23 mouse cellular contexts compared by ENCODE assay signal in genomic region chr10:28387563-28388222, GRCm38 (mm10).
DNase-seq lines count a peak whose midpoint lies in the region; ATAC-seq and TF ChIP-seq lines count a peak whose summit lies in the region.
"Had no signal": no experiment of that assay in that cellular context is flagged by ENCODE, and none has a peak within 500 bp of the region (broad histone marks: within the 10 kb centered on the region; RNA-seq: fewer than 3 reads in every experiment).

No protein-coding gene starts in this region.

- H3K4me2 ChIP-seq in intestine, embryonic 15.5 days (replicated peaks), result peak overlapping the region; percentile 36
- H3K4me2 ChIP-seq in intestine, embryonic 16.5 days (ENCODE audit: low read depth, low read length), result peak overlapping the region; percentile 40
- peak overlapping the region; percentile 8; the same call in 1 of the 2 replicates for H3K4me2 ChIP-seq in kidney, embryonic 16.5 days (replicated peaks; ENCODE audit: low read depth, low read length)
- H3K4me2 ChIP-seq in liver, embryonic 16.5 days (ENCODE audit: low read depth, low read length), result peak overlapping the region; percentile 37
- H3K4me2 ChIP-seq in hindbrain, postnatal 0 days (ENCODE audit: low read depth, low read length), result no peak overlapping the region
- H3K4me2 ChIP-seq: heart, embryonic 13.5 days; hindbrain, embryonic 14.5 days; limb, embryonic 13.5 days; lung, embryonic 15.5 days; neural tube, embryonic 12.5 days had no signal

- H3K27ac ChIP-seq in intestine, embryonic 15.5 days, result no peak overlapping the region
- peak overlapping the region; percentile 48; the same call in 1 of the 2 replicates for H3K27ac ChIP-seq in intestine, embryonic 16.5 days (ENCODE audit: low read length)
- H3K27ac ChIP-seq in kidney, embryonic 16.5 days (ENCODE audit: low read length), result no peak overlapping the region
- H3K27ac ChIP-seq in liver, embryonic 16.5 days (ENCODE audit: low read length), result peak overlapping the region; percentile 33; the same call in 1 of the 2 replicates
- no peak overlapping the region for H3K27ac ChIP-seq in hindbrain, postnatal 0 days
- H3K27ac ChIP-seq: embryonic facial prominence, embryonic 10.5 days; heart, adult 2 months; heart, embryonic 13.5 days; hindbrain, embryonic 14.5 days; limb, embryonic 13.5 days; lung, embryonic 15.5 days; neural tube, embryonic 12.5 days had no signal

- intact Hi-C loops in heart, postnatal 10 days (cut with DNase I), result no loop called here

- TF ChIP-seq CTCF in hindbrain, postnatal 0 days (IDR thresholded peaks at IDR 0.05; ENCODE audit: low read depth), result no peak

- H3K9me3 ChIP-seq in intestine, embryonic 15.5 days, result no peaks in the 10 kb centered on the region
- H3K9me3 ChIP-seq in intestine, embryonic 16.5 days (ENCODE audit: control insufficient read depth, low read length), result no peaks in the 10 kb centered on the region
- H3K9me3 ChIP-seq in kidney, embryonic 16.5 days (ENCODE audit: low read length), result no peaks in the 10 kb centered on the region
- H3K9me3 ChIP-seq in liver, embryonic 16.5 days (replicated peaks; ENCODE audit: control insufficient read depth, low read length), result no peaks in the 10 kb centered on the region
- H3K9me3 ChIP-seq in hindbrain, postnatal 0 days (ENCODE audit: low read length), result no peaks in the 10 kb centered on the region
- H3K9me3 ChIP-seq: embryonic facial prominence, embryonic 10.5 days; heart, embryonic 13.5 days; limb, embryonic 13.5 days; lung, embryonic 15.5 days; neural tube, embryonic 12.5 days had no signal

- peak; percentile 91 for ATAC-seq in intestine, embryonic 15.5 days
- peak; percentile 91 for ATAC-seq in intestine, embryonic 16.5 days
- no peak for ATAC-seq in kidney, embryonic 16.5 days (ENCODE audit: low FRiP score, low TSS enrichment)
- peak; percentile 68 for ATAC-seq in liver, embryonic 16.5 days (ENCODE audit: low read depth)
- ATAC-seq in hindbrain, postnatal 0 days, result no peak
- ATAC-seq: forebrain, embryonic 16.5 days had no signal

- DNase-seq in ovary, postnatal 10 days (ENCODE audit: low spot score), result no peak
- no peak for DNase-seq in hindbrain, postnatal 0 days (ENCODE audit: low spot score)
- no peak for DNase-seq in thymus, postnatal 36 days
- DNase-seq in heart, postnatal 10 days, result no peak
- DNase-seq: adrenal gland, adult 2 months; cerebellum, adult 11-12 months; cerebellum, postnatal 10 days; gastrocnemius, postnatal 36 days; heart, adult 2 months; heart, postnatal 36 days; lung, postnatal 4 days; midbrain, embryonic 14.5 days had no signal

- no peaks in the 10 kb centered on the region for H3K4me1 ChIP-seq in intestine, embryonic 15.5 days (replicated peaks)
- H3K4me1 ChIP-seq in intestine, embryonic 16.5 days (ENCODE audit: control insufficient read depth, insufficient read depth, low read length), result no peaks in the 10 kb centered on the region
- peaks cover 6% of the 10 kb centered on the region; the same call in 1 of the 2 replicates for H3K4me1 ChIP-seq in kidney, embryonic 16.5 days (ENCODE audit: insufficient read depth, low read length)
- no peaks in the 10 kb centered on the region for H3K4me1 ChIP-seq in liver, embryonic 16.5 days (ENCODE audit: control insufficient read depth, low read depth, low read length)
- H3K4me1 ChIP-seq in hindbrain, postnatal 0 days (ENCODE audit: insufficient read depth, low read length), result no peaks in the 10 kb centered on the region
- H3K4me1 ChIP-seq: embryonic facial prominence, embryonic 10.5 days; heart, embryonic 13.5 days; limb, embryonic 13.5 days; lung, embryonic 15.5 days; neural tube, embryonic 12.5 days had no signal

- no peaks in the 10 kb centered on the region for H3K27me3 ChIP-seq in intestine, embryonic 15.5 days (replicated peaks)
- H3K27me3 ChIP-seq in intestine, embryonic 16.5 days (replicated peaks; ENCODE audit: control insufficient read depth, insufficient read depth, low read length), result no peaks in the 10 kb centered on the region
- H3K27me3 ChIP-seq in kidney, embryonic 16.5 days (ENCODE audit: insufficient read depth, low read length), result no peaks in the 10 kb centered on the region
- no peaks in the 10 kb centered on the region for H3K27me3 ChIP-seq in liver, embryonic 16.5 days (ENCODE audit: control insufficient read depth, insufficient read depth, low read depth, low read length)
- no peaks in the 10 kb centered on the region for H3K27me3 ChIP-seq in hindbrain, postnatal 0 days (ENCODE audit: insufficient read depth, low read length)
- H3K27me3 ChIP-seq: heart, embryonic 13.5 days; limb, embryonic 13.5 days; lung, embryonic 15.5 days; neural tube, embryonic 12.5 days had no signal

- no peak overlapping the region for H3K4me3 ChIP-seq in intestine, embryonic 15.5 days (replicated peaks)
- H3K4me3 ChIP-seq in intestine, embryonic 16.5 days (ENCODE audit: low read length), result peak overlapping the region; percentile 29
- H3K4me3 ChIP-seq in kidney, embryonic 16.5 days (ENCODE audit: low read length), result no peak overlapping the region
- peak overlapping the region; percentile 31 for H3K4me3 ChIP-seq in liver, embryonic 16.5 days (ENCODE audit: low read depth, low read length)
- no peak overlapping the region for H3K4me3 ChIP-seq in hindbrain, postnatal 0 days (ENCODE audit: low read length)
- H3K4me3 ChIP-seq: embryonic facial prominence, embryonic 10.5 days; heart, adult 2 months; heart, embryonic 13.5 days; limb, embryonic 13.5 days; lung, embryonic 15.5 days; neural tube, embryonic 12.5 days had no signal

- no peak overlapping the region for H3K9ac ChIP-seq in intestine, embryonic 15.5 days
- no peak overlapping the region for H3K9ac ChIP-seq in intestine, embryonic 16.5 days (ENCODE audit: low read depth, low read length)
- no peak overlapping the region for H3K9ac ChIP-seq in kidney, embryonic 16.5 days (replicated peaks; ENCODE audit: low read length)
- no peak overlapping the region for H3K9ac ChIP-seq in liver, embryonic 16.5 days (ENCODE audit: low read depth, low read length)
- no peak overlapping the region for H3K9ac ChIP-seq in hindbrain, postnatal 0 days (replicated peaks; ENCODE audit: low read length)
- H3K9ac ChIP-seq: heart, embryonic 13.5 days; hindbrain, embryonic 14.5 days; limb, embryonic 13.5 days; lung, embryonic 15.5 days; neural tube, embryonic 12.5 days had no signal

- no peaks in the 10 kb centered on the region for H3K36me3 ChIP-seq in intestine, embryonic 15.5 days
- H3K36me3 ChIP-seq in intestine, embryonic 16.5 days (ENCODE audit: control insufficient read depth, insufficient read depth, low read length), result no peaks in the 10 kb centered on the region
- peaks cover 8% of the 10 kb centered on the region; the same call in 1 of the 2 replicates for H3K36me3 ChIP-seq in kidney, embryonic 16.5 days (ENCODE audit: insufficient read depth, low read length)
- no peaks in the 10 kb centered on the region for H3K36me3 ChIP-seq in liver, embryonic 16.5 days (ENCODE audit: control insufficient read depth, insufficient read depth)
- H3K36me3 ChIP-seq in hindbrain, postnatal 0 days (ENCODE audit: insufficient read depth, low read length), result no peaks in the 10 kb centered on the region
- H3K36me3 ChIP-seq: lung, embryonic 15.5 days; neural tube, embryonic 12.5 days had no signal

- 69% methylated on average over 15 of the region's 15 CpGs for WGBS in intestine, embryonic 15.5 days
- WGBS in intestine, embryonic 16.5 days, result 64% methylated on average over 15 of the region's 15 CpGs
- WGBS in kidney, embryonic 16.5 days, result 50% methylated on average over 15 of the region's 15 CpGs
- 64% methylated on average over 15 of the region's 15 CpGs for WGBS in liver, embryonic 16.5 days (ENCODE audit: insufficient replicate concordance)
- WGBS in hindbrain, postnatal 0 days, result 89% methylated on average over 15 of the region's 15 CpGs

Comparison
In these comparisons a context has a peak if more than half of its experiments do, and no peak if none do; other contexts are left out.
1. H3K27ac ChIP-seq: peak in intestine, embryonic 16.5 days (single experiment) and liver, embryonic 16.5 days (single experiment); none in intestine, embryonic 15.5 days (single experiment), kidney, embryonic 16.5 days (single experiment) and hindbrain, postnatal 0 days (single experiment).
2. H3K4me3 ChIP-seq: peak in intestine, embryonic 16.5 days (single experiment) and liver, embryonic 16.5 days (single experiment); none in intestine, embryonic 15.5 days (single experiment), kidney, embryonic 16.5 days (single experiment) and hindbrain, postnatal 0 days (single experiment).
3. ATAC-seq: peak in intestine, embryonic 15.5 days (single experiment), intestine, embryonic 16.5 days (single experiment) and liver, embryonic 16.5 days (single experiment); none in kidney, embryonic 16.5 days (single experiment) and hindbrain, postnatal 0 days (single experiment).